Mouse (Mus musculus) CH12.LX (cell line): ENCODE results near the gene Stom. TPM values are rescaled to one million over a fixed set of nuclear protein-coding genes. Genes with fewer than 3 reads are reported as not detected.
A peak's percentile ranks its signal among the peaks of the same experiment; 100 is the strongest.

Experiments
- DNase-seq: peaks from one replicate; pipeline ENCODE4 v3.0.0-alpha.2; 2013; ENCODE audit errors: extremely low read depth
- H3K27ac ChIP-seq: 2 replicates; pipeline ENCODE4 v1.5.1; 2012; ENCODE audit warnings: low read depth, mild to moderate bottlenecking, control low read depth, moderate library complexity; ENCODE audit not compliant: insufficient read depth
- H3K27me3 ChIP-seq: replicated peaks from 2 replicates; pipeline ENCODE3; 2012; ENCODE audit warnings: inconsistent platforms
- H3K36me3 ChIP-seq, 2 experiments: replicated peaks in 1 of 2; 2 replicates each; pipeline versions ENCODE3 to v1.6.1; 2012; ENCODE audit warnings: inconsistent platforms in 1 of 2, low read length in 1 of 2, mild to moderate bottlenecking in 1 of 2, mixed read lengths in 1 of 2, moderate library complexity in 1 of 2; ENCODE audit not compliant: control insufficient read depth in 1 of 2, insufficient read depth in 1 of 2
- H3K4me1 ChIP-seq, 2 experiments: 2 replicates each; pipeline ENCODE4 v1.6.1; 2012; ENCODE audit warnings: inconsistent platforms in 1 of 2, moderate library complexity in 1 of 2; ENCODE audit not compliant: insufficient read depth in 2 of 2, control insufficient read depth in 1 of 2
- H3K4me2 ChIP-seq: 2 replicates; pipeline ENCODE4 v1.6.1; 2012; ENCODE audit warnings: low read depth, mild to moderate bottlenecking, control low read depth; ENCODE audit not compliant: poor library complexity, insufficient read depth, severe bottlenecking
- H3K4me3 ChIP-seq, 3 experiments: fragments of 150-350 bp in 1 of 3; sonication (generic) in 1 of 3; replicated peaks in 1 of 3; 2 replicates each; pipeline versions ENCODE3 to v1.5.1; 2011 to 2012; ENCODE audit warnings: low read depth in 2 of 3, low read length in 2 of 3, mild to moderate bottlenecking in 2 of 3, moderate library complexity in 2 of 3, control low read depth in 1 of 3, improper control_type of control experiment in 1 of 3, inconsistent platforms in 1 of 3, mixed read lengths in 1 of 3; ENCODE audit not compliant: poor library complexity in 1 of 3
- H3K79me2 ChIP-seq: replicated peaks from 2 replicates; pipeline ENCODE4 v1.6.1; 2012; ENCODE audit warnings: mild to moderate bottlenecking, moderate library complexity; ENCODE audit not compliant: control insufficient read depth, poor library complexity, insufficient read depth, severe bottlenecking; ENCODE audit errors: extremely low read depth
- H3K9ac ChIP-seq: 2 replicates; pipeline ENCODE4 v1.6.1; 2012; ENCODE audit warnings: low read depth, mild to moderate bottlenecking, control low read depth, moderate library complexity; ENCODE audit not compliant: insufficient read depth
- H3K9me3 ChIP-seq: replicated peaks from 2 replicates; pipeline ENCODE3; 2012; ENCODE audit warnings: low read length, inconsistent platforms, mixed read lengths
- CHD1 ChIP-seq: IDR thresholded peaks from 2 replicates; pipeline ENCODE4 v1.6.1; 2012; ENCODE audit warnings: low read depth, low read length, improper control_type of control experiment, inconsistent platforms
- CTCF ChIP-seq, 2 experiments: IDR thresholded peaks in 1 of 2; conservative IDR thresholded peaks in 1 of 2; 2 replicates each; pipeline ENCODE4 v1.5.1; 2011 to 2012; ENCODE audit warnings: low read depth in 2 of 2, low read length in 2 of 2, improper control_type of control experiment in 1 of 2, inconsistent platforms in 1 of 2, mild to moderate bottlenecking in 1 of 2, moderate library complexity in 1 of 2
- E2F4 ChIP-seq: IDR thresholded peaks from 2 replicates; pipeline ENCODE4 v1.6.1; 2011; ENCODE audit warnings: low read depth, low read length, improper control_type of control experiment; ENCODE audit not compliant: insufficient replicate concordance
- EP300 ChIP-seq: IDR thresholded peaks from 2 replicates; pipeline ENCODE4 v1.6.1; 2011; ENCODE audit warnings: low read length, improper control_type of control experiment
- GABPA ChIP-seq: IDR thresholded peaks from 2 replicates; pipeline ENCODE4 v1.6.1; 2012; ENCODE audit warnings: low read depth, low read length, improper control_type of control experiment, inconsistent platforms; ENCODE audit not compliant: insufficient replicate concordance
- JUN ChIP-seq: IDR thresholded peaks from 2 replicates; pipeline ENCODE4 v1.6.1; 2011; ENCODE audit warnings: low read depth, mild to moderate bottlenecking, low read length, improper control_type of control experiment, moderate library complexity; ENCODE audit not compliant: insufficient read depth
- JUND ChIP-seq: conservative IDR thresholded peaks from 2 replicates; pipeline ENCODE4 v1.6.1; 2011; ENCODE audit warnings: low read depth, low read length, improper control_type of control experiment
- KAT2A ChIP-seq: IDR thresholded peaks from 2 replicates; pipeline ENCODE4 v1.6.1; 2012; ENCODE audit warnings: low read length, improper control_type of control experiment, inconsistent platforms; ENCODE audit not compliant: insufficient replicate concordance
- MAZ ChIP-seq: IDR thresholded peaks from 2 replicates; pipeline ENCODE4 v1.6.1; 2012; ENCODE audit warnings: low read depth, mild to moderate bottlenecking, inconsistent platforms, low read length, improper control_type of control experiment, moderate library complexity
- MEF2A ChIP-seq: IDR thresholded peaks from 2 replicates; pipeline ENCODE4 v1.6.1; 2014; ENCODE audit warnings: low read depth, mild to moderate bottlenecking, inconsistent platforms, low read length, improper control_type of control experiment, borderline replicate concordance
- MXI1 ChIP-seq: IDR thresholded peaks from 2 replicates; pipeline ENCODE4 v1.6.1; 2011; ENCODE audit warnings: mild to moderate bottlenecking, low read depth, low read length, improper control_type of control experiment
- POLR2A ChIP-seq: IDR thresholded peaks from 2 replicates; pipeline ENCODE4 v1.6.1; 2011; ENCODE audit warnings: low read depth, mild to moderate bottlenecking, improper control_type of control experiment, low read length
- RAD21 ChIP-seq: IDR thresholded peaks from 2 replicates; pipeline ENCODE4 v1.6.1; 2011; ENCODE audit warnings: low read depth, mild to moderate bottlenecking, low read length, improper control_type of control experiment, moderate library complexity
- RCOR1 ChIP-seq: conservative IDR thresholded peaks from 2 replicates; pipeline ENCODE4 v1.6.1; 2012; ENCODE audit warnings: low read depth, mild to moderate bottlenecking, inconsistent platforms, low read length, improper control_type of control experiment
- SIN3A ChIP-seq: IDR thresholded peaks from 2 replicates; pipeline ENCODE4 v1.6.1; 2012; ENCODE audit warnings: low read length, improper control_type of control experiment, inconsistent platforms
- TBP ChIP-seq: conservative IDR thresholded peaks from 2 replicates; pipeline ENCODE4 v1.6.1; 2011; ENCODE audit warnings: low read depth, low read length, improper control_type of control experiment
- UBTF ChIP-seq: IDR thresholded peaks from 2 replicates; pipeline ENCODE4 v1.6.1; 2012; ENCODE audit warnings: low read depth, mild to moderate bottlenecking, inconsistent platforms, low read length, improper control_type of control experiment, moderate library complexity
- USF2 ChIP-seq: conservative IDR thresholded peaks from 2 replicates; pipeline ENCODE4 v1.6.1; 2011; ENCODE audit warnings: low read depth, low read length, improper control_type of control experiment
- ZMIZ1 ChIP-seq: IDR thresholded peaks from 2 replicates; pipeline ENCODE4 v1.6.1; 2012; ENCODE audit warnings: low read depth, mild to moderate bottlenecking, inconsistent platforms, low read length, improper control_type of control experiment
- dilution Hi-C: fragments of 300-500 bp; cut with MboI; formaldehyde crosslinking; loops from 2 replicates; pipeline ENCODE4 v1.14.3; 2020; ENCODE audit warnings: low sequenced_read_pairs; ENCODE audit not compliant: extremely low pct_unique_long_range_greater_than_20kb, extremely low pct_ligation_motif_present
- in situ Hi-C: fragments of 300-500 bp; cut with MboI; formaldehyde crosslinking; loops from 3 replicates; pipeline ENCODE4 v1.14.3; 2019; ENCODE audit warnings: low sequenced_read_pairs, low pct_ligation_motif_present, low pct_unique_long_range_greater_than_20kb, mixed read lengths
- polyA plus RNA-seq: library from polyadenylated mRNA; unstranded; fragments of >175 nt; gene quantifications from 2 replicates; pipeline ENCODE4 v1.2.1, GENCODE M21; 2012; ENCODE audit warnings: low read depth; ENCODE audit not compliant: insufficient read length
- total RNA-seq, 2 experiments: library from RNA; depleted of rRNA; stranded (reverse); fragments of 300-350 nt in 1 of 2; fragments of >200 nt in 1 of 2; gene quantifications; 2 replicates each; pipeline ENCODE4 v1.2.3; 2012 to 2014

Stom gene
- total and polyA plus RNA-seq, 3 experiments = 4.3 to 6.3 (median 5.8) TPM

DNA sequence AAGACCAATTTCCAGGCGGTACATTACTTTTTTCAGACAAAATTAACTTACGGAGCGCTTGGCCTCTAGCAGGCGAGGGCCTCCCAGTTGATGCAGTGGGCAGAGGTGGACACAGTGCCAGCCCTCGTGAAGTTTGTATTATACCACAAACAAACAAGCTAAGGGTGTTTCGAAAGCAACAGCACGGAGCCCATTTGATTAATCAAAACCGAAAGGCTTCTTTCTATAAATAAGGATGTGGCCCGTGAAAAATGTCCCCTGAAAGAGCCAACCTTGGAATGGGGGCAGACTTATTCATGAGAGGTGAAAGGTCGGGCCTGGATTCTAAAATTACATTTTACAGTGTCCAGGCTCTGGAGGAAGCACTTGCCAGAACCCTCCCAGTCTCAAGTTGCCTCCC lies 643 bp upstream of the Stom start:
- Histone ChIP-seq H3K4me3 (peak overlapping the region in 2 of 3 experiments; percentile 31 to 69), H3K4me1 (peaks cover 7 to 18% of the 10 kb centered on the region in 2 experiments), H3K27ac (no peak overlapping the region), H3K79me2 (no peaks in the 10 kb centered on the region), H3K9ac (peak overlapping the region; percentile 66; the same call in 1 of the 2 replicates), H3K9me3 (no peaks in the 10 kb centered on the region), H3K36me3 (no peaks in the 10 kb centered on the region), H3K4me2 (peak overlapping the region; percentile 74), H3K27me3 (peaks cover 12% of the 10 kb centered on the region)
- dilution Hi-C loops (no loop called here), in situ Hi-C loops (loop anchor here (5.0 kb wide), 1 partner anchor 40 kb away; no protein-coding TSS in a partner anchor)
- TF ChIP-seq MXI1 = no peak
- no peak for DNase-seq

DNA sequence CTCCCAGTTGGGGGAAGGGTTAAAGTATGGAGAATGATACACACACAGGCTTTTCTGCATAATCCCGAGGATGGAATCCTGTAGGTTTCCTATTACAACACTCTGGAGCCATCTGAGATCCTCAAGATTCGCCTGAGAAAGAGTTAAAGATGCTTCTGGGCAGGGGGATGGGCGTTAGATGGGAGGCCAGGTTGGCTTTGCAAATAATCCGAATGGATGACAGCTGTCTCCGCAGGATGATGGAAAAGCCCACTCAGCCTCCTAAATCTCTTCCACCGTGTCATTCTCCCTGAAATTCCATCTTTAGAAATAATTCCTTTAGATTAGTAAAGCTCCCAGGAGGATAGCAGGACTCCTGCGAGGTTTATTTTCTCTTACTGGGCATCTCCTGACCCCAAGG lies 1.2 kb downstream of the Stom start:
- H3K27me3 ChIP-seq = peaks cover 12% of the 10 kb centered on the region
- in situ Hi-C loops = loop anchor here (5.0 kb wide), 1 partner anchor 38 kb away; no protein-coding TSS in a partner anchor
- peaks cover 3 to 13% of the 10 kb centered on the region in 2 experiments for H3K4me1 ChIP-seq
- no peak overlapping the region for H3K9ac ChIP-seq
- H3K4me3 ChIP-seq = no peak overlapping the region
- no peak for TF ChIP-seq MAZ
- TF ChIP-seq JUN = no peak
- no peak for TF ChIP-seq ZMIZ1
- TF ChIP-seq RAD21 = no peak
- no peak for TF ChIP-seq EP300
- no peak for TF ChIP-seq USF2
- no peak for TF ChIP-seq GABPA
- no peak for TF ChIP-seq JUND
- TF ChIP-seq CTCF (conservative IDR thresholded peaks at IDR 0.05 in 1 of 2, IDR thresholded peaks at IDR 0.05 in 1 of 2; ENCODE audit: low read depth in 2 of 2, low read length in 2 of 2) = no peak
- no peak for TF ChIP-seq E2F4
- TF ChIP-seq MEF2A = no peak
- TF ChIP-seq RCOR1 = no peak
- TF ChIP-seq CHD1 = no peak
- no peak for TF ChIP-seq UBTF
- TF ChIP-seq POLR2A = no peak
- TF ChIP-seq TBP = no peak
- no peak for TF ChIP-seq KAT2A
- no peak for TF ChIP-seq SIN3A
- TF ChIP-seq, all 38 proteins: peak for 0
- dilution Hi-C loops = no loop called here
- no peak for DNase-seq
- no peaks in the 10 kb centered on the region for H3K36me3 ChIP-seq
- no peak overlapping the region for H3K27ac ChIP-seq
- no peak overlapping the region for H3K4me2 ChIP-seq
- H3K9me3 ChIP-seq = no peaks in the 10 kb centered on the region
- no peaks in the 10 kb centered on the region for H3K79me2 ChIP-seq
